Mouse (Mus musculus) lung, embryonic 14.5 days (tissue): ENCODE data around the gene Traf2. TPM values are rescaled to one million over a fixed set of nuclear protein-coding genes. Genes with fewer than 3 reads are reported as not detected.

Experiments used
- ATAC-seq: fragments of 200-750 bp; cut with Nextera tagmentation; 2 replicates; pipeline ENCODE4 v1.8.0; 2017; ENCODE audit warnings: mild to moderate bottlenecking, moderate TSS enrichment, moderate library complexity; ENCODE audit not compliant: insufficient read depth
- DNase-seq: peaks from one replicate; pipeline ENCODE4 v3.0.0-alpha.2; 2015
- H3K27ac ChIP-seq: fragments of 300-500 bp; sonication (generic); 2 replicates; pipeline ENCODE4 v1.5.1; 2014; ENCODE audit warnings: low read depth, mild to moderate bottlenecking, moderate library complexity
- H3K27me3 ChIP-seq: fragments of 300-500 bp; sonication (generic); 2 replicates; pipeline ENCODE4 v1.6.1; 2014; ENCODE audit warnings: low read length, control low read depth; ENCODE audit not compliant: insufficient read depth
- H3K36me3 ChIP-seq: fragments of 300-500 bp; sonication (generic); 2 replicates; pipeline ENCODE4 v1.6.1; 2014; ENCODE audit warnings: control low read depth; ENCODE audit not compliant: insufficient read depth
- H3K4me1 ChIP-seq: fragments of 300-500 bp; sonication (generic); 2 replicates; pipeline ENCODE4 v1.6.1; 2014; ENCODE audit warnings: antibody characterized with exemption, control low read depth; ENCODE audit not compliant: insufficient read depth
- H3K4me2 ChIP-seq: fragments of 300-500 bp; sonication (generic); 2 replicates; pipeline ENCODE4 v1.6.1; 2014; ENCODE audit warnings: mild to moderate bottlenecking
- H3K4me3 ChIP-seq: fragments of 300-500 bp; sonication (generic); 2 replicates; pipeline ENCODE4 v1.5.1; 2014; ENCODE audit warnings: low read depth, low read length
- H3K9ac ChIP-seq: fragments of 300-500 bp; sonication (generic); 2 replicates; pipeline ENCODE4 v1.6.1; 2014
- H3K9me3 ChIP-seq: fragments of 300-500 bp; sonication (generic); 2 replicates; pipeline ENCODE4 v1.6.1; 2016; ENCODE audit warnings: low read depth, low read length, control low read depth
- CTCF ChIP-seq: IDR thresholded peaks from 2 replicates; pipeline ENCODE4 v1.5.1; 2016; ENCODE audit warnings: antibody characterized with exemption, low read depth
- WGBS: fragments of 180-500 bp; shearing (Covaris S2); extraction: QIAGEN DNeasy Blood & Tissue Kit; methylation state at CpG from one replicate; pipeline ENCODE4 v1.1.7; 2014; 5-methylcytosine and 5-hydroxymethylcytosine counted together
- polyA plus RNA-seq: library from polyadenylated mRNA; unstranded; fragments of >200 nt; fragmentation: Nextera tagmentation; extraction: Ambion mirVana; gene quantifications from 2 replicates; pipeline ENCODE4 v1.2.1, GENCODE M21; 2014

Gene Traf2
- polyA plus RNA-seq, 1 experiment from 2014 or later: 35.3 TPM

DNA sequence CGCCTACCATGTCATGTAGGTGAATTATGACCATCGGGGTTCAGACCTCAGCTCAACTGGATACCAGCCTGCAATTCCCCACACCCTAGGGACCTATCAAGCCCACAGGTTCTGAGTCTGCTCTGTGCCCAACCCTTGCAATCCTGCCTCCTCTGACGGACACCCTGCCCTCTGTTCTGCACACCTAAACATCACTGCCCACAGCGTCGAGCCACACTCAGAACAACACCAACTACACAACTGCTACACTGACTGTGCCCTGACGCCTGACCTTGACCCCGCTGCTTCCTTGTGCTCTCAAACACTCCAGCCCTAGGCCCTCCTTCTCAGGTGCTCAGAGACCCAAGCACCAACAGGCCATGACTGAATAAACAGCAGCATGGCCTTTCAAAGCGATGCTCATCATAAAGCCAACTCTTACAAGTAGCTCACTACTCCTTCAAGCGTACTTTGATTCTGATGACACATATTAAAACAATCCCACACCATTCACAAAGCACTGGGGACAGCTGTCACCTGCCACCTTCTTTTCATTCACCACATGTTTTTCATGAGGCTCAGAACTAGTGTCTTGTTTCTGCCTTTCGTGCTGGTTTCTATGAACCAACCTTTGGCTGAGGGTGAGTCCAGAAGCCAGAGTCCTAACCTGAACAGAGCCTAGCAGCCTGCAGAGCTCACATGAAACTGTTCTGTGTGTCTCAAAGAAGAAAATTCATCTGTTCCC is 4.9 kb downstream of the Traf2 start:
- WGBS: 65% methylated on average over 10 of the region's 10 CpGs
- 0 out of 2 replicates have a peak, but pooled peaks cover 9% of the 10 kb centered on the region for H3K4me1 ChIP-seq

DNA sequence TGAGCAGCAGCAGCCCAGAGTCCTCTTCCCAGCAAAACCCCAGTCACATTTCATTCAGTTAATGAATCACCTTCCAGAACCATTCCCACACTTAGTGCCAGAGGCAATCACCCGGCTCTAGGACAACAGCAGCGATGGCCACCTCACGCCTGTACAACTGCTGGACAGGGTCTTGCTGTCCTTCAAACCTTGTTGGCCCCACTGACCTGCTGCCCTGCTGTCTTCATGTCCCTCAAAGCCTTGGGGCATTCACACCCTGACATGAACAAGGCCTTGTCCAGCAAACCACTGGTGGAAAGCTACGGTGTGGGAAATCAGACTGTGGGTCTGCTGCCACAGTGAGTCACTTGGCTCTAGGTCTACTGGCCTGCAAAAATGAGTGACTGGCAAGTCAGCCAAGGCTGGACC is 6.2 kb downstream of the Traf2 start:
- ATAC-seq (no peak), DNase-seq (no peak)
- Histone ChIP-seq H3K4me2 (no peak overlapping the region), H3K9ac (no peak overlapping the region), H3K4me3 (no peak overlapping the region), H3K27ac (no peak overlapping the region), H3K27me3 (no peaks in the 10 kb centered on the region), H3K4me1 (0 out of 2 replicates have a peak, but pooled peaks cover 2% of the 10 kb centered on the region), H3K9me3 (no peaks in the 10 kb centered on the region), H3K36me3 (peaks cover 41% of the 10 kb centered on the region)
- TF ChIP-seq CTCF: no peak
- WGBS: 91% methylated on average over 4 of the region's 4 CpGs

More for the DNA sequence above, 4.9 kb downstream of the Traf2 start:
- Histone ChIP-seq H3K4me3 (no peak overlapping the region), H3K36me3 (peaks cover 28% of the 10 kb centered on the region), H3K27ac (no peak overlapping the region), H3K9ac (no peak overlapping the region), H3K4me2 (no peak overlapping the region), H3K27me3 (no peaks in the 10 kb centered on the region), H3K9me3 (no peaks in the 10 kb centered on the region)
- no peak for TF ChIP-seq CTCF
- no peak for ATAC-seq
- no peak for DNase-seq

- no peak for ATAC-seq
- peaks cover 61% of the 10 kb centered on the region for H3K36me3 ChIP-seq
- H3K4me2 ChIP-seq: no peak overlapping the region
- no peaks in the 10 kb centered on the region for H3K9me3 ChIP-seq
- no peaks in the 10 kb centered on the region for H3K4me1 ChIP-seq
- no peak overlapping the region for H3K27ac ChIP-seq
- no peak for DNase-seq
- 79% methylated on average over 8 of the region's 8 CpGs for WGBS
- no peak overlapping the region for H3K9ac ChIP-seq
- no peak for TF ChIP-seq CTCF
- no peak overlapping the region for H3K4me3 ChIP-seq
- no peaks in the 10 kb centered on the region for H3K27me3 ChIP-seq
Observed at GRCm38 (mm10) chr2:25536531-25536930, 10.2 kb downstream of the Traf2 start.

DNA sequence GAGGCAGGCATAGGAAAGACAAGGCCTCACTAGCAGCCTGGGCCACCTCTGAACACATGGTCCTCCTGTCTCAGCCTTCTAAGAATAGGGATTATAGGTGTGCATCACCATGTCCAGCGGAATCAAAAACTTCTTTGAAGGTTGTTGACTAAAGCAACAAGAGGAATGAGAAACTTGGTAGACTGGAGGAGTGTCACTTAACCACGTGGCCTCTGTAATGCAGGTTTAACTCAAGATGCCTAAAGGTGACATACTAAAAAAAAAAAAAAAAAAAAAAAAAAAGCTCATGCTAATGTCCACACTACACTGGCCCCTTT is 11.9 kb downstream of the Traf2 start:
- TF ChIP-seq CTCF: no peak
- ATAC-seq: no peak
- Histone ChIP-seq H3K9me3 (no peaks in the 10 kb centered on the region), H3K36me3 (peaks cover 78% of the 10 kb centered on the region), H3K4me3 (no peak overlapping the region), H3K4me1 (no peaks in the 10 kb centered on the region), H3K9ac (no peak overlapping the region), H3K4me2 (no peak overlapping the region), H3K27me3 (no peaks in the 10 kb centered on the region), H3K27ac (no peak overlapping the region)
- WGBS: 87% methylated on average over 2 of the region's 2 CpGs
- no peak for DNase-seq

- Histone ChIP-seq H3K4me2 (no peak overlapping the region), H3K9ac (no peak overlapping the region), H3K36me3 (peaks cover 83% of the 10 kb centered on the region), H3K27me3 (no peaks in the 10 kb centered on the region), H3K4me3 (no peak overlapping the region), H3K9me3 (no peaks in the 10 kb centered on the region), H3K4me1 (no peaks in the 10 kb centered on the region), H3K27ac (no peak overlapping the region)
- WGBS: 89% methylated on average over 3 of the region's 3 CpGs
- ATAC-seq: no peak
- TF ChIP-seq CTCF: no peak
- DNase-seq: no peak
Observed at GRCm38 (mm10) chr2:25534178-25534865, 12.4 kb downstream of the Traf2 start.

GRCm38 (mm10) chr2:25533707-25534106 is 13.0 kb downstream of the Traf2 start:
- no peak for TF ChIP-seq CTCF
- Histone ChIP-seq H3K4me3 (no peak overlapping the region), H3K27me3 (no peaks in the 10 kb centered on the region), H3K36me3 (peaks cover 86% of the 10 kb centered on the region), H3K9me3 (no peaks in the 10 kb centered on the region), H3K27ac (no peak overlapping the region), H3K4me1 (no peaks in the 10 kb centered on the region), H3K4me2 (no peak overlapping the region), H3K9ac (no peak overlapping the region)
- ATAC-seq (no peak), DNase-seq (no peak)
- 93% methylated on average over 2 of the region's 2 CpGs for WGBS

DNA sequence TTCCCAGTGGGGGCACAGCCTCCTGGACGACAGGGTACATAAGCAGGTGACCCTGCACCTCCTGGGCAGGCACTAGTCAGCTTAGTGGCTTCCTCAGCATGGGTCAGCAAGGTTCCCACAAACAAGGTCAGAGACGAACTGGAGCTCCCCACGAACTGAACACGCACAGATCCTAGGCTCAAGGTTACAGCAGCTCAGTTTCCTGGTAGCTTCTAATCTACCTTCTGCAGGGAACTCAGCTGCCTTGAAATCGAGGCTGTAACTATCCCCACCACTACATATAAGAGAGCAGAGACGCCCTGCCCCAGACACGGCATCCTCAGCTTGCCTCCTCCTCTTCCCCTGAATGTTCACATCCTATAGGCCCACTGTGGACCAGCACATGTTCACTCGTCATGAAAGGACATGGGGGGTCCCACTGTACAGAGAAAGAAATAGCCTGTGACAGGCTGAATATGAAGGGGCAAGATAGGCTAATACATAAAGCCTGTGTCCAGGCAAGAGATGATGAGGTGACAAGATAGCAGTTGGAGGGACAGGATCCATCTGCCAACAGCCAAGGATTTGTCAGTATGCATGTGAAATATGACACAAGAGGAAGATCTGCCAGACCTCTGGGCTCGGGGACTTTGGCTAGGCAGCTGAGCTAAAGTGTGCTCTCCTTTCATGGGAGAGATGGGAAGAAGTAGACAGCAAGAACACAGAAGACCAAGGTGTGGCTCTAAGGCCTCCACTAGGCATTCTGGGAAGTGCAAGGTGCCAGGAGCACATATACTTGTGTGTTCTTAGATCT is 20.0 kb downstream of the Traf2 start:
- H3K4me2 ChIP-seq: no peak overlapping the region
- no peak overlapping the region for H3K9ac ChIP-seq
- TF ChIP-seq CTCF: no peak
- H3K27ac ChIP-seq: no peak overlapping the region
- H3K36me3 ChIP-seq: peaks cover 96% of the 10 kb centered on the region
- H3K27me3 ChIP-seq: no peaks in the 10 kb centered on the region
- H3K4me1 ChIP-seq: no peaks in the 10 kb centered on the region
- DNase-seq (no peak), ATAC-seq (no peak)
- 82% methylated on average over 9 of the region's 9 CpGs for WGBS
- H3K4me3 ChIP-seq: no peak overlapping the region
- no peaks in the 10 kb centered on the region for H3K9me3 ChIP-seq
